Mouse (Mus musculus) erythroblast, embryonic 14.5 days (primary cell): ENCODE data around the gene Gm38392. TPM values are rescaled to one million over a fixed set of nuclear protein-coding genes. Genes with fewer than 3 reads are reported as not detected.

Experiments used
- H3K27me3 ChIP-seq: 2 replicates; pipeline ENCODE4 v1.6.1; 2012; ENCODE audit warnings: inconsistent platforms; ENCODE audit not compliant: control insufficient read depth
- H3K36me3 ChIP-seq: 2 replicates; pipeline ENCODE4 v1.6.1; 2012; ENCODE audit warnings: mild to moderate bottlenecking, inconsistent platforms; ENCODE audit not compliant: control insufficient read depth
- H3K4me1 ChIP-seq: 2 replicates; pipeline ENCODE4 v1.6.1; 2012; ENCODE audit warnings: inconsistent platforms; ENCODE audit not compliant: control insufficient read depth
- H3K4me3 ChIP-seq: replicated peaks from 2 replicates; pipeline ENCODE3; 2012; ENCODE audit warnings: moderate library complexity, mild to moderate bottlenecking, inconsistent platforms
- H3K9me3 ChIP-seq: 2 replicates; pipeline ENCODE4 v1.6.1; 2012; ENCODE audit warnings: low read length, inconsistent platforms, mixed read lengths; ENCODE audit not compliant: control insufficient read depth
- GATA1 ChIP-seq: IDR thresholded peaks from 2 replicates; pipeline ENCODE4 v1.6.1; 2012; ENCODE audit warnings: low read length, inconsistent platforms, mixed read lengths
- TAL1 ChIP-seq: IDR thresholded peaks from 3 replicates; pipeline ENCODE4 v1.6.1; 2012; ENCODE audit warnings: low read length, inconsistent platforms, mixed read lengths
- polyA plus RNA-seq: library from polyadenylated mRNA; stranded (reverse); fragments of >175 nt; gene quantifications from 2 replicates; pipeline ENCODE4 v1.2.3, GENCODE M21; 2012

Gm38392 gene
- not detected in 2 replicates for polyA plus RNA-seq

GRCm38 (mm10) chr3:88287110-88287509 lies at the start of gene Gm38392:
Gm38392 (minus strand) TSS chr3:88287210.
- no peak for TF ChIP-seq TAL1
- TF ChIP-seq GATA1, result no peak
- H3K4me3 ChIP-seq, result no peak within 1 kb of the TSS
- no peaks in the 10 kb centered on the region for H3K9me3 ChIP-seq
- H3K4me1 ChIP-seq, result no peaks in the 10 kb centered on the region
- no peaks in the 10 kb centered on the region for H3K27me3 ChIP-seq
- H3K36me3 ChIP-seq, result peaks cover 2% of the 10 kb centered on the region

DNA sequence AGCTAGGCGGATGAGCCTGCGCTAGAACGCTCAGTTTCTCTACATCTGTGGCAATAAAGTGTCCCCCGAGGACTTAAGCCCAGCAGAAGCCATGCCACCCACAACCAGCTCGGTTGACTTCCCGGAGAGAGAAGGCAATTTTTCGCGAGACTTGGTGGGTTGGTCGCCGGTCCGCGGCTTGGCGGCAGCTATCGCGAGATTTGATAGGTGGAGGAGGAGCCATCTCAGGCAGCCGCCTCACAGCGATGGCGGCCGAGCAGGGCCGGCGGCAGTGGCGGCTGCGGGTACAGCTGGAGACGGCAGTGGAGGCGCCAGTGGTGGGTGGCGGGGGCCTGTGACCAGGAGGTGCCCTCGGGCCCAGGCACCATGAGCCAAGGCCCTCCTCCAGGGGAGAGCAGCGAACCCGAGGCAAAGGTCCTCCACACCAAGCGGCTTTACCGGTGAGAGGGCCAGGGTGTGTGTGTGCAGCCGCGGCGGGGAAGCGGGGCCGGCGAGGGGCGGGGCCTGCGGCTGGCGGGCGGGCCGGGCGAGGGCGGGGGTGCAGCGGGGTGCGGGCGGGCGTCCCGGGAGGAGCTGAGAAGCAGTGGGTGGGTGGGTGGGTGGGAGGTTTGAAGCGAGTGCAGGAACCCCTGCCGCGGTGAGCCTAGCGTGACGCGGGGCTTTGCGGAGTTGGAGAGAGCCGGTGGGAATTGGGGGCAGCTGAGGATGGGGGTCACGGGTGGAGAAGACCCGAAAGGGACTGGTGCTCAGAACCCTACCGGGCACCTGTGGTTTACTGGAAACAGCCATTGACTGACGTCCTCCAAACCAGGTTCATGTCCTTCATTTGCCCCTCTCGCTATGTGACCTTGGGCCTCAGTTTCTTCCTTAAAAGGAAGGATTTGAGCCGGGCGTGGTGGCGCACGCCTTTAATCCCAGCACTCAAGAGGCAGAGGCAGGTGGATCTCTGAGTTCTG lies 49.3 kb upstream of the Gm38392 start, which contains the start of the genes Tmem79 and Smg5:
Gene Tmem79 (minus strand): TSS at position 91 of the 956 bp plus-strand sequence.
Gene Smg5 (plus strand): TSS at position 203 of the 956 bp plus-strand sequence.
- H3K4me1 ChIP-seq, result peaks cover 78% of the 10 kb centered on the region
- TF ChIP-seq TAL1 (no peak), GATA1 (no peak)
- H3K9me3 ChIP-seq, result peaks cover 6% of the 10 kb centered on the region
- peaks cover 32% of the 10 kb centered on the region for H3K36me3 ChIP-seq
- H3K4me3 ChIP-seq, result peak within 1 kb of the TSS; percentile 78
- peaks cover 5% of the 10 kb centered on the region for H3K27me3 ChIP-seq

DNA sequence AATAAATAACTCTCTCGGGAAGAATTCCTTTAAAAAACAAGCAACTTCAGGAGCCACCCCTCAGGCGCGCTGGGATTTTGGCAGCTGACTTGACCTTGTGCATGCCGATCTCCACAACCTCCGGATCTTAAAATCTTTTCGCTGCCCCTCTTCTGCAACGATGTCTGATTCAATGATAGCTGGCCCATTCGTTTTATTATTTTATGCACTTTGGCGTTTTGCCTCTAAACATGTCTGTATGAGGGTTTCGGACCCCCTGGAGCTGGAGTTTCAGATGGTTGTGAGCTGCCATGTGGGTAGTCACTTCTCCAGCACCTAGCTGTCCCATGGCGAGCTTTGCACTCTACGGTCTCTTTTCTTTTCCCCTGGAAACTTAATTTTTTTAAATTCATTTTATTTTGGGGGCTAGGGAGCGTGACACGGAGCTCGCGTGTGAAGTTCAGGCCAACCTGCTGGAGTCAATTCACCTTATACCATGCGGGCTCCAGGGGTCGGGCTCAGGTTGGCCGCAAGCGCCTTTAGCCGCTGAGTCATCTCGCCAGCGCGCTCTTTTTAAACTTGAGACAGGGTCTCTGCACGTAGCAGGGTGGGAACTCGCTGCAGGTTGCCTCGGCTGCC lies 48.5 kb upstream of the Gm38392 start:
- no peak for TF ChIP-seq TAL1
- no peak for TF ChIP-seq GATA1
- Histone ChIP-seq H3K9me3 (peaks cover 6% of the 10 kb centered on the region), H3K36me3 (peaks cover 24% of the 10 kb centered on the region), H3K27me3 (peaks cover 5% of the 10 kb centered on the region), H3K4me1 (peaks cover 70% of the 10 kb centered on the region), H3K4me3 (peak overlapping the region; percentile 78)

DNA sequence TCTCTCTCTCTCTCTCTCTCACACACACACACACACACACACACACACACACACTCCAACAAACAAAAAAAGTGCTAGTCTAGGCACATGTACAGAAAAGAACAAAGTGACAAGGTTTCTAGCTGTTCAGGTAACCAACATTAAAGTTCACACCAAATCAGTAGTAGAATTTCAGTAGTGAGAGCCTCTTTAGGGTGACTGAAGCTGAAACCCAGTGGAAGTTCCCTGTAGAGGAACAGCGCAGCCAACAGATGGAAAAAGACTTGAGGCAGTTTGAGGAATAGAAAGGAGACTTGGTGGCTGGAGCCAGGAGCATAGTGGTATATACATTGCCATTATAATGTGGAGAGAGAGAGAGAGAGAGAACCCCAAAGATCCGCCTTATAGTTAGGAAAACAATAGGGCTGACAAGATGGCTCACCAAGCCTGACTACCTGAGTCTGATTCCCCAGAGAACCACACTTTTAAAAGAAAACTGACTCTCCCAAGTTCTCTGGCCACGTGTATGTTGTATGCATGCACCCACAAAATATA lies 48.0 kb upstream of the Gm38392 start:
- TF ChIP-seq TAL1, result no peak
- Histone ChIP-seq H3K4me1 (peaks cover 66% of the 10 kb centered on the region), H3K27me3 (peaks cover 5% of the 10 kb centered on the region), H3K4me3 (peak overlapping the region; percentile 78), H3K36me3 (peaks cover 24% of the 10 kb centered on the region), H3K9me3 (peaks cover 6% of the 10 kb centered on the region)

GRCm38 (mm10) chr3:88334029-88334658 lies 47.1 kb upstream of the Gm38392 start:
- Histone ChIP-seq H3K27me3 (peaks cover 5% of the 10 kb centered on the region), H3K4me1 (peaks cover 60% of the 10 kb centered on the region), H3K36me3 (peaks cover 28% of the 10 kb centered on the region), H3K9me3 (peaks cover 6% of the 10 kb centered on the region), H3K4me3 (peak overlapping the region; percentile 78)
- TF ChIP-seq TAL1 (no peak), GATA1 (no peak)

DNA sequence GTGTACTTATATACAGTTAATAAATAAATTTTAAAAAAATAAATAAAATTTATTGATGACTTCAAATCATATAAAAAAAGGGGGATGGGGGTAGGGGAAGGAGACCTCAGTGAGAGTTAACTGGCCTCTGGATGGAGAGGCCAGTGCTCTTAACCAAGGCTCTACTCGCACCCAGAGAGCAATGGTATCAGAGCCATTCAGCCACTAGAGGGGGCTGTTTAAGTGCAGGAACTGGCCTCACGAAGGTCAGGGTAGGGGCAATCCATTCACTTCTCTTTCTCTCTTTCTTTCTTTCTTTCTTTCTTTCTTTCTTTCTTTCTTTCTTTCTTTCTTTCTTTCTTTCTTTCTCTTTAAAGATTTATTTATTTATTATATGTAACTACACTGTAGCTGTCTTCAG lies 44.3 kb upstream of the Gm38392 start:
- H3K4me1 ChIP-seq, result peaks cover 42% of the 10 kb centered on the region
- H3K36me3 ChIP-seq, result peaks cover 38% of the 10 kb centered on the region
- H3K4me3 ChIP-seq, result no peak overlapping the region
- H3K27me3 ChIP-seq, result peaks cover 5% of the 10 kb centered on the region
- TF ChIP-seq TAL1 (no peak), GATA1 (no peak)
- peaks cover 6% of the 10 kb centered on the region for H3K9me3 ChIP-seq

DNA sequence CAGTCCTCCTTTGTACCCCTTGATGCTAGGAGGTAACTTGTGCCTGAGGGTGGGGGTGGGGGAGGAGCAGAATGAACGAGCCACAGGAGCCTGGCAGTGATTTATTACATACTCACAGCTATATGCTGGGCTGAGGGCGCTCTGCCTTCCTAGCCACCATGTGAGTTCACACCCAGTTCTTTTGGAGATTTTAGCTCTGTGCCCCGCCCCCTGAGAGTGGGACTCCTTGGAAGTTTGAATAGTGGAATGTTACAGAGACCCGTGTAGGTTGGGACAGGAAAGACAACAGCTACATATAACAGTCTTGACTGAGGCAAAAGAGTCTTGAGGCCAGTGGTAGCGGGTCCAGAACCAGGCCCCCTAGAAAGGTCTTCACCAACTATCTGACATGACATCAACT lies 41.9 kb upstream of the Gm38392 start:
- peaks cover 5% of the 10 kb centered on the region for H3K27me3 ChIP-seq
- TF ChIP-seq GATA1 (no peak), TAL1 (no peak)
- peaks cover 6% of the 10 kb centered on the region for H3K9me3 ChIP-seq
- H3K36me3 ChIP-seq, result peaks cover 42% of the 10 kb centered on the region
- no peak overlapping the region for H3K4me3 ChIP-seq
- H3K4me1 ChIP-seq, result peaks cover 46% of the 10 kb centered on the region

GRCm38 (mm10) chr3:88324951-88325405 lies 38.0 kb upstream of the Gm38392 start, which contains the start of gene Glmp:
Glmp (plus strand) TSS chr3:88325023.
- Histone ChIP-seq H3K36me3 (peaks cover 69% of the 10 kb centered on the region), H3K27me3 (no peaks in the 10 kb centered on the region)

More at GRCm38 (mm10) chr3:88324951-88325405, 38.0 kb upstream of the Gm38392 start, which contains the start of gene Glmp:
- H3K9me3 ChIP-seq, result no peaks in the 10 kb centered on the region
- TF ChIP-seq GATA1 (no peak; the same call in 1 of the 2 replicates), TAL1 (no peak)
- peaks cover 27% of the 10 kb centered on the region for H3K4me1 ChIP-seq
- H3K4me3 ChIP-seq, result peak within 1 kb of the TSS; percentile 76
